Mouse (Mus musculus) forebrain, embryonic 10.5 days (tissue): ENCODE results near the gene Surf1. TPM values are rescaled to one million over a fixed set of nuclear protein-coding genes. Genes with fewer than 3 reads are reported as not detected.
A peak's percentile ranks its signal among the peaks of the same experiment; 100 is the strongest.

Experiments used
- DNase-seq: peaks from one replicate; pipeline ENCODE4 v3.0.0-alpha.2; 2017; ENCODE audit warnings: low spot score; ENCODE audit errors: extremely low spot score
- H3K27ac ChIP-seq: fragments of 300-500 bp; sonication (generic); 2 replicates; pipeline ENCODE4 v1.5.1; 2016; ENCODE audit warnings: mild to moderate bottlenecking
- H3K27me3 ChIP-seq: fragments of 300-500 bp; sonication (generic); 2 replicates; pipeline ENCODE4 v1.6.1; 2016; ENCODE audit warnings: mild to moderate bottlenecking; ENCODE audit not compliant: poor library complexity, severe bottlenecking
- H3K36me3 ChIP-seq: fragments of 300-500 bp; sonication (generic); replicated peaks from 2 replicates; pipeline ENCODE4 v1.6.1; 2016; ENCODE audit warnings: mild to moderate bottlenecking, moderate library complexity
- H3K4me1 ChIP-seq: fragments of 300-500 bp; sonication (generic); 2 replicates; pipeline ENCODE4 v1.6.1; 2016
- H3K4me3 ChIP-seq: fragments of 300-500 bp; sonication (generic); 2 replicates; pipeline ENCODE4 v1.5.1; 2016; ENCODE audit warnings: mild to moderate bottlenecking, moderate library complexity
- H3K9me3 ChIP-seq: fragments of 300-500 bp; sonication (generic); 2 replicates; pipeline ENCODE4 v1.6.1; 2016; ENCODE audit warnings: mild to moderate bottlenecking, moderate library complexity
- WGBS: fragments of 180-500 bp; shearing (Covaris S2); methylation state at CpG from one replicate; pipeline ENCODE4 v1.1.7; 2016; 5-methylcytosine and 5-hydroxymethylcytosine counted together
- polyA plus RNA-seq: library from polyadenylated mRNA; unstranded; fragments of >200 nt; fragmentation: Nextera tagmentation; extraction: Ambion mirVana; gene quantifications from 2 replicates; pipeline ENCODE4 v1.2.1, GENCODE M21; 2016

The Surf1 gene
- polyA plus RNA-seq, 1 experiment from 2014 or later: 47.3 TPM

- H3K36me3 ChIP-seq: peaks cover 62% of the 10 kb centered on the region
- no peaks in the 10 kb centered on the region for H3K9me3 ChIP-seq
- peaks cover 68% of the 10 kb centered on the region for H3K4me1 ChIP-seq
- DNase-seq: no peak
- no peaks in the 10 kb centered on the region for H3K27me3 ChIP-seq
- 69% methylated on average over 8 of the region's 8 CpGs for WGBS
- peak overlapping the region; percentile 73 for H3K4me3 ChIP-seq
- no peak overlapping the region for H3K27ac ChIP-seq
Measured at GRCm38 (mm10) chr2:26914148-26914941, 2.0 kb downstream of the Surf1 start.

GRCm38 (mm10) chr2:26913416-26914147 is 2.7 kb downstream of the Surf1 start:
- 84% methylated on average over 17 of the region's 17 CpGs for WGBS
- H3K4me1 ChIP-seq: peaks cover 76% of the 10 kb centered on the region

GRCm38 (mm10) chr2:26912253-26912770 is 4.0 kb downstream of the Surf1 start:
- no peak for DNase-seq
- peaks cover 75% of the 10 kb centered on the region for H3K4me1 ChIP-seq
- no peaks in the 10 kb centered on the region for H3K27me3 ChIP-seq
- 75% methylated on average over 5 of the region's 5 CpGs for WGBS
- peaks cover 59% of the 10 kb centered on the region for H3K36me3 ChIP-seq
- no peaks in the 10 kb centered on the region for H3K9me3 ChIP-seq
- H3K4me3 ChIP-seq: peak overlapping the region; percentile 91
- peak overlapping the region; percentile 92; the same call in 1 of the 2 replicates for H3K27ac ChIP-seq

More at GRCm38 (mm10) chr2:26913416-26914147, 2.7 kb downstream of the Surf1 start:
- H3K9me3 ChIP-seq: no peaks in the 10 kb centered on the region
- H3K36me3 ChIP-seq: peaks cover 59% of the 10 kb centered on the region
- no peak overlapping the region for H3K27ac ChIP-seq
- no peak for DNase-seq
- peak overlapping the region; percentile 73; the same call in 1 of the 2 replicates for H3K4me3 ChIP-seq
- H3K27me3 ChIP-seq: no peaks in the 10 kb centered on the region

GRCm38 (mm10) chr2:26910994-26911765 is 5.2 kb downstream of the Surf1 start:
- H3K27ac ChIP-seq: peak overlapping the region; percentile 92
- under 1% methylated on average over 37 of the region's 37 CpGs for WGBS
- peaks cover 68% of the 10 kb centered on the region for H3K36me3 ChIP-seq
- DNase-seq: peak; percentile 64
- H3K9me3 ChIP-seq: no peaks in the 10 kb centered on the region
- no peaks in the 10 kb centered on the region for H3K27me3 ChIP-seq
- peaks cover 63% of the 10 kb centered on the region for H3K4me1 ChIP-seq
- peak overlapping the region; percentile 91 for H3K4me3 ChIP-seq

GRCm38 (mm10) chr2:26910124-26910993 is 6.0 kb downstream of the Surf1 start, which contains the start of the genes Med22 and Rpl7a:
Med22 (minus strand) TSS chr2:26910677.
Rpl7a (plus strand) TSS chr2:26910764.
- H3K4me3 ChIP-seq: peak within 1 kb of the TSS; percentile 91
- under 1% methylated on average over 74 of the region's 74 CpGs for WGBS
- peak; percentile 98 for DNase-seq
- H3K9me3 ChIP-seq: no peaks in the 10 kb centered on the region
- peaks cover 55% of the 10 kb centered on the region for H3K4me1 ChIP-seq
- peak within 1 kb of the TSS; percentile 92 for H3K27ac ChIP-seq
- H3K36me3 ChIP-seq: peaks cover 76% of the 10 kb centered on the region
- H3K27me3 ChIP-seq: no peaks in the 10 kb centered on the region

GRCm38 (mm10) chr2:26909387-26909784 is 6.9 kb downstream of the Surf1 start:
- peak overlapping the region; percentile 91 for H3K4me3 ChIP-seq
- H3K27me3 ChIP-seq: no peaks in the 10 kb centered on the region
- H3K4me1 ChIP-seq: peaks cover 47% of the 10 kb centered on the region
- peaks cover 80% of the 10 kb centered on the region for H3K36me3 ChIP-seq
- no peaks in the 10 kb centered on the region for H3K9me3 ChIP-seq
- DNase-seq: no peak
- H3K27ac ChIP-seq: peak overlapping the region; percentile 92

GRCm38 (mm10) chr2:26908710-26909386 is 7.5 kb downstream of the Surf1 start:
- WGBS: 87% methylated on average over 18 of the region's 18 CpGs
- peaks cover 50% of the 10 kb centered on the region for H3K4me1 ChIP-seq
- H3K4me3 ChIP-seq: peak overlapping the region; percentile 91
- H3K27ac ChIP-seq: peak overlapping the region; percentile 60; the same call in 1 of the 2 replicates
- H3K36me3 ChIP-seq: peaks cover 78% of the 10 kb centered on the region
- no peaks in the 10 kb centered on the region for H3K9me3 ChIP-seq
- no peak for DNase-seq
- no peaks in the 10 kb centered on the region for H3K27me3 ChIP-seq

- peaks cover 61% of the 10 kb centered on the region for H3K36me3 ChIP-seq
- no peak overlapping the region for H3K27ac ChIP-seq
- no peaks in the 10 kb centered on the region for H3K27me3 ChIP-seq
- peaks cover 46% of the 10 kb centered on the region for H3K4me1 ChIP-seq
- no peak overlapping the region for H3K4me3 ChIP-seq
- WGBS: 71% methylated on average over 4 of the region's 4 CpGs
- no peak for DNase-seq
- no peaks in the 10 kb centered on the region for H3K9me3 ChIP-seq
Measured at GRCm38 (mm10) chr2:26907109-26907508, 9.2 kb downstream of the Surf1 start.

GRCm38 (mm10) chr2:26906431-26906830 is 9.9 kb downstream of the Surf1 start:
- Histone ChIP-seq H3K27me3 (no peaks in the 10 kb centered on the region), H3K36me3 (peaks cover 54% of the 10 kb centered on the region), H3K4me1 (peaks cover 46% of the 10 kb centered on the region), H3K4me3 (no peak overlapping the region), H3K9me3 (no peaks in the 10 kb centered on the region), H3K27ac (no peak overlapping the region)
- WGBS: 91% methylated on average over 3 of the region's 3 CpGs
- DNase-seq: no peak

GRCm38 (mm10) chr2:26905936-26906335 is 10.4 kb downstream of the Surf1 start:
- 88% methylated on average over 2 of the region's 2 CpGs for whole genome bisulfite sequencing

GRCm38 (mm10) chr2:26903311-26903710 is 13.0 kb downstream of the Surf1 start:
- 11% methylated on average over 7 of the region's 7 CpGs for WGBS
- H3K27me3 ChIP-seq: no peaks in the 10 kb centered on the region
- H3K36me3 ChIP-seq: peaks cover 68% of the 10 kb centered on the region
- no peak for DNase-seq
- peak overlapping the region; percentile 88 for H3K27ac ChIP-seq
- peaks cover 39% of the 10 kb centered on the region for H3K4me1 ChIP-seq
- peak overlapping the region; percentile 88 for H3K4me3 ChIP-seq
- H3K9me3 ChIP-seq: no peaks in the 10 kb centered on the region

More at GRCm38 (mm10) chr2:26905936-26906335, 10.4 kb downstream of the Surf1 start:
- DNase-seq: no peak
- H3K27ac ChIP-seq: no peak overlapping the region
- no peaks in the 10 kb centered on the region for H3K27me3 ChIP-seq
- no peak overlapping the region for H3K4me3 ChIP-seq
- H3K4me1 ChIP-seq: peaks cover 51% of the 10 kb centered on the region
- no peaks in the 10 kb centered on the region for H3K9me3 ChIP-seq
- H3K36me3 ChIP-seq: peaks cover 50% of the 10 kb centered on the region
